Mouse (Mus musculus) ovary, adult 2 months (tissue): ENCODE measurements around the gene Vstm2b. TPM values are rescaled to one million over a fixed set of nuclear protein-coding genes. Genes with fewer than 3 reads are reported as not detected.

Experiments
- polyA plus RNA-seq: library from polyadenylated mRNA; depleted of rRNA; stranded (reverse); fragments of >200 nt; gene quantifications from 2 replicates; pipeline ENCODE4 v1.2.3, GENCODE M21; 2012; rRNA removed

The Vstm2b gene
- 47.2 and 48.3 TPM in 2 replicates for polyA plus RNA-seq

GRCm38 (mm10) chr7:40898096-40898710 lies at the start of gene Vstm2b:
TSS of gene Vstm2b (plus strand) at chr7:40898328.

Other genes with a start within 250 kb of the Vstm2b start
- not detected in 2 replicates for gene 4930433I11Rik, start 89.2 kb downstream of the Vstm2b start, polyA plus RNA-seq
- not detected in 2 replicates for gene Gm4884, start 134.4 kb downstream of the Vstm2b start, polyA plus RNA-seq